Mouse (Mus musculus): ENCODE data around the gene Cenpq.
A peak's percentile ranks its signal among the peaks of the same experiment; 100 is the strongest.

Gene Cenpq

DNA sequence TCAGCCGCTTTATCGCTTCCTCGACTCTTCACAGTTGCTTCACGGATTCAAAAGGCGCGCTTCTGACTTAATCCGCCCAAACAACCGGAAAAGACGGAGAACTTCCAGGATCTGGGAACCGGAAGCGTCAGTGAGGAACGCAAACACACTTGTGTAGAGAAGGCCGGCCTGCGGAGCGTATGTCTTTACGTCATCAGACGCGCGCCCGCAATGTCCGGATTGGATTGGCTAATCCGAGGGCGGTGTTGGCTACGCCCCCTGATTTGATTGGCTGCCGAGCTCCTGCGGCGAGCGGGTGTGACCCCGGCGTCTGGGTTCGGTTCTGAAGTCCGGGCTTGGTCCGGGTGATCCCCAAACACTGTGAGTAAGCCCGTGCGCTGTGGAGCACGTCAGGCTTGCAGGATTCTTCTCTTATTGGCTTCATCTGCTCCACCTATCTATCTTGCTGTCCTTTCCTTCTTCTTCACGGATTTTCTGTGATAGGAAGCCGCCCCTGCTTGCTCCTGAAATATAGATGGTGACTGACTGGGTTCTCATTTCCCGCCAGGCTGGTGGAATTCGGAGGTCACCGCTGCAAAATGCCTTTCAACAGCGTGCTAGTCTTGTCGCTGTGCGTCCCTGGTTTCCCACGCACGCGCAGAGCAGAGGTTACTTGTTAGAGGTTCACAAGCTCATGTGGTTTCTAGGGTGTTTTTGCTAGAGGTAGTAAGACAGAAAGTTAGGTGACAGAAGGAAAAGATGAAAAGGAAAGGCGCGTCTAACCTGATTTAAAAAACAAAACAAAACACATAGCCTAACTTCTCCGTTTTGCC is at the start of gene Cenpq, which contains the start of gene Mut:
Gene Cenpq, minus strand, starts transcription at position 628 of the 812 bp plus-strand sequence.
Gene Mut, plus strand, starts transcription at position 266 of the 812 bp plus-strand sequence.
- DNase-seq, result peak; percentile 99

GRCm38 (mm10) chr17:40977914-40978313 is 43.1 kb upstream of the Cenpq start:
- no peak for DNase-seq

- no peak for DNase-seq
These were observed 13.7 kb upstream of the Cenpq start for GRCm38 (mm10) chr17:40948518-40948917.

DNA sequence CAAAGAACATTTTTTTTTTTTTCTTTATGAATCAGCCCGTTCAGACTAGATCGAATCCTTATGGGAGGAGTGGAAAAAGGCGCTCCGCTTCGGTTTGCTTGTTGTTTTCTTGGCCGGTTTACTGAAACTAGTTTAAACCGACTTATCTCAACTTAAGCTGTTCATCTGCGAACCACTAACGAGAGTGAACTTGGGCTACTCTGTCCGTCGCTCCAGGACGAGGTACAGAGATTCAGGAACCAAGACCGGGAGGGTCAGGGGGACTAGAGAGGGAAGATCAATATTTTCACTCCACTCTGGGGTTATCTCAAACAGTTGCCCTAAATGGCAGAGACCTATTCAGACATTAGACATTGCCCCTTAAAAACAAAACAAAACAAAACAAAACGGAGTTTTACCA is 862 bp downstream of the Cenpq start:
- DNase-seq, result no peak

DNA sequence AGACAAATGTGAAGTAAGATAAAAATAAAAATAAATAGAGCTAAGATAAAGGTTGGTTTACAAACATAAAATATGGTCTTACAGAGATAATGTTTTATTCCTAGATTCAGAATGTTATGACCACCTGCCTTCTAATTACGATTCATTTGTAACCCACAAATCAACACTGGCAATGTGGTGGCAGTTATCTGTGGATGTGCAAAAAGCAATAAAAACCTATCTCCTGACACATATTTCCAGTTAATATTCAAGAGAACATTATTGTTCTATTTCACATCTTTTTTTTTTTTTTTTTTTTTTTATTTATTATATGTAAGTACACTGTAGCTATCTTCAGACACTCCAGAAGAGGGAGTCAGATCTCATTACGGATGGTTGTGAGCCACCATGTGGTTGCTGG is 19.3 kb downstream of the Cenpq start:
- no peak for DNase-seq

GRCm38 (mm10) chr17:40914250-40914649 is 20.6 kb downstream of the Cenpq start, which contains the start of gene Glyatl3:
Gene Glyatl3, minus strand, starts transcription at chr17:40914350.
- DNase-seq, result no peak

DNA sequence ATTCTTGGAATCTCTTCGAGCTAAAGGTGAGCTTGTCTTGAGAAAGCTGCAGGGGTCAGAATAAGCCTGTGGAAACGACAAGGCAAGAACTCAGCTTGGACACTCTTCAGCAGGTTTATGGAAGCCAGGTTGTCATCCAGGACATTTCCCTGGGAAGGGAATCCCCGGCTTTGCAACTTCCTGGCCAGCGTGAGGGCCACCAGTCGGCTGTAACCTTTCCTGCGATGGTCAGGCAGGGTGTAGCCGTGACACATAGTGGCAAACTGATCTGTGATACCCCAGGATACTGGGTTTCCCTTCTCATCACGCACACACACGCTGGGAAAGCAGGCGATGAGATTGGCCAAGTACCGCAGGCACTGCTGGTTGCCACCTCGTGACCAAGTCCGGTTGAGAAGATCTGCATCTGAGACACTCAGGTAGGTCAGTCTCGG is 30.1 kb downstream of the Cenpq start:
- DNase-seq, result no peak

GRCm38 (mm10) chr17:40904056-40904597 is 30.7 kb downstream of the Cenpq start:
- no peak for DNase-seq

GRCm38 (mm10) chr17:40903345-40903744 is 31.5 kb downstream of the Cenpq start:
- no peak for DNase-seq

GRCm38 (mm10) chr17:40899783-40900363 is 35.0 kb downstream of the Cenpq start:
- no peak for DNase-seq

GRCm38 (mm10) chr17:40896863-40897262 is 38.0 kb downstream of the Cenpq start:
- DNase-seq, result no peak

DNA sequence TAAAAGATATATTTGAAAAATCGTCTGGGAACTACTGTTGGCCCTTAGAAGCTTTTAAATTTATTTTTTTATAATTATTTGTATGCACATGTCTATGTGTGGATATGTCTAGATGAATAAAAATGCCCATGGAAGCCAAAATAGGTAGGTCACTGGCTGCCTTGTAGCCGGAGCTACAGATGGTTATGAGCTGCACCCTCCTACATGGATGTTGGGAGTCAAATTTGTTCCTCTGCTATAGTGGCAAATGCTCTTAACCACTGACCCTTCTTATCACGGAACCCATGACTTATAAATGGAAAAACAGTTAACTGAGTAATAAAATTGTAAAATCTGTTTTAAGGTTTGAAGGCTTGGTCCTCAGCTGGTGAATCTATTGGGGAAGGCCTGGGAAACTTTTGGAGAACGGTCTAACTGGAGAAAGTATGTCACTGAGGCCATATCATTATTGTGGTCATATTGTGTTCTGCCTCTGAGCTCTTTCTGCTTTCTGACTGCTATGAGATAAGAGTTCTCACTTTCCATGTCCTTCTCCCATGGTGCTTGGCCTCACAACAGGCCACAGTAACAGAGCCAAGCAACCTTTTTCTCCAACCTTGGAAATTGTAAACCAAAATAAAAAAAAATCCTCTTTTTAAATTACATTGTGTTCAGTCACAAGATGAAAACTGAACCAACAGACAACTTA is 46.9 kb downstream of the Cenpq start:
- DNase-seq, result no peak

GRCm38 (mm10) chr17:40885155-40885554 is 49.7 kb downstream of the Cenpq start:
- no peak for DNase-seq

DNA sequence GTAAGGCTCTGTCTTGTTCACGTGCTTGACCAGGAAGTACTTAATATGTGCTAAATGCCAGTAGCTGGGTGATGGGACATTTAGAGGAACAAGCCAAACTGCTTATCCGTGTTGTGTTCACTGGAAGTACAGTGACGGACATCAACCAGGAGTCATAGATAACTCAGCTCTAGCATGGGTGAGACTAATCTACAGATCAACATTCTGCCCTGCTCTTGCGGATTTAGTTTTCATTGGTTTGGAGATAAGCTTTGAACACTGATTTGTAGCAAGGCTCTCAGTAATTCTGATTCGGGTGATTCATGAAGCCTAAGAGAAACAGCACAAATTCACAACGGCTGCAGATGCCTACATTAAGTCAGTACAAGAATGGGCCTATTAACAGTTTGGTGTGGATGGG is 52.7 kb downstream of the Cenpq start:
- no peak for DNase-seq

DNA sequence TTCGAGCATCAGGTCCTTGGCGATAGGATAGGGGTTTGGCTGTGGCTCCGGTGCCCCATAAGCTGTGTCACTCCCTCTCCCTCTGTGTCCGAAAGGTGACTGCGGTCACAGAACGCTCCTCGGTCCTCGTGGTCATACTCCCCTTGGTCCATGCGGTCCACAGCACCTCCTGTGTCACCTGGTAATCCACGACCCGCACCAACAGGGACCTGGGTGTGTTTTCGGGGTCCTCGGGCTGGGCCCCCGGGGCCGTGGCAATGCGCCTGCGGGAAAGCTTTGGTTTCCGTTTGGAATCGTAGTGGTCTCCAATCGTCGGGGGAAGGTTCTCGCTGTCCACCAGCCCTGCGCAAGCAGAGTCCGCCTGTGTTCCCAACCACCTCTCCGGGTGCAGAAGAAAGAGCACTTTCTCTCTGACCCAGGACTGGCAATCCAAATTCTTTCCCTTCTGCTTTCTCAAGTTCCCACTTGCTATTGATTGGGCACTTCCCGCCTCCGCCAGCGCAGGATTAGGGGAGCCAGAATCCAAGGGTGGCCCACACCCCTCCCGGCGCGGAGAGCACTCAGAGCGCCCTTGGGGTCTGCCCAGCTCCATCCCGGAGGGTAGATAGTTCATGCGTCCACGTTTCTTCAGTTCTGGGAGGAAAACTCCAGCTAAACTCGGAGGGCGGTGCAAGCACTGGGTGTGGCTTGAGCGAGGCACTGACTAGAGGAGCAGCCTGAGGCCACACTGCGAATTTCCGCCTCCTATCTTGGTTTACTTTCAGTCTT is 54.7 kb downstream of the Cenpq start, which contains the start of gene 9130008F23Rik:
Gene 9130008F23Rik, minus strand, starts transcription at position 636 of the 768 bp plus-strand sequence.
- DNase-seq, result peak; percentile 42

GRCm38 (mm10) chr17:40879528-40879923 is 55.3 kb downstream of the Cenpq start:
- DNase-seq, result no peak

GRCm38 (mm10) chr17:40877741-40878140 is 57.1 kb downstream of the Cenpq start:
- no peak for DNase-seq

DNA sequence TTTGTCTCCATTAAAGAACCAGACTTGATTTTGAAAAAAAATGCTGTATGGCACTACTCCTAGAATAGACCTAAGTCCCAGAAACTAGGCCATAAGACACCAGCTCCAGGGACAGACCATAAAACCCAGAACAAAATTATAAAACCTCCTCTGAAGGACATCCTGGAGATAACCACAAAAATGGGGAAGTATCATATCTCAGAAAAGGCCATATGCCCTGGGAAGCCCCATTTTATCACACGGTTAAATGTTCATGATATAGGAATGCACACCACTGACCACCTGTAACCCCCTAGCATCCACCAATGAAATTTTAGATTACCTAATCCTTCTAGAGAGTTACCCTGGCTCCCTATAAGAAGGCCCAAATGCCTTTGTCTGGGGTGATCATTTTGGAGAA is 59.3 kb downstream of the Cenpq start:
- no peak for DNase-seq

- DNase-seq, result no peak
These were observed 60.1 kb downstream of the Cenpq start for GRCm38 (mm10) chr17:40874701-40875100.

DNA sequence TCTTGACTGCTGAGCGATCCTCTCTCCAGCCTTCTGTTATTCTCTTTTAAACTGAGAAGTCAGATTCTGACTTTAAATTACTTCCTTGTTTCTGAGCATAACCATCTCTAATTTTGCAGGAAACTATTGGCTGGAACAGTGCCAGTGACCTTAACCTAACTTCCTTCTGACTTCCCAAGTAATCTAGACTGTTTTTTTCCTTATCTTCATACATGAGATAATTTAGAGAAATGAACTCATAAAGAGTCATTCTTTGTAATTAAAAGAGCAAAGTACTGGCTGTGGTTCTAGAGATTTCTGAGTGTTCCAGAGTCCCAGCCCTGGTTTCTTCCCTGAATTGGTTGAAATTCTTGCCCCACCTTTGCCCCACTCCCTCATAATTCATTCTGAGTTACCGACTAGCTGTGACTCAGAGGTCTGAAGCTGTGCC is 61.2 kb downstream of the Cenpq start:
- peak; percentile 28 for DNase-seq

All from kidney, adult 11 months (tissue).